Mouse (Mus musculus) erythroid progenitor cell, adult 5-6 weeks (primary cell): ENCODE results near the gene Coro1b. TPM values are rescaled to one million over a fixed set of nuclear protein-coding genes. Genes with fewer than 3 reads are reported as not detected.

Experiments
- ATAC-seq: replicated peaks from 2 replicates; pipeline ENCODE4 v1.8.0; 2016; ENCODE audit warnings: moderate number of reproducible peaks, mild to moderate bottlenecking, moderate TSS enrichment, inconsistent platforms; ENCODE audit not compliant: poor library complexity, low FRiP score, severe bottlenecking
- total RNA-seq, 2 experiments: library from RNA; stranded (forward) in 1 of 2; stranded (reverse) in 1 of 2; fragments of 150-400 nt in 1 of 2; fragments of 186-747, 209-891 nt in 1 of 2; gene quantifications; 2 replicates each; pipeline versions ENCODE4 v1.2.3 to v1.2.4; 2015 to 2017; ENCODE audit warnings: low replicate concordance in 2 of 2

Coro1b gene
- total RNA-seq, 2 experiments from 2014 or later, result 8.5 to 68.3 TPM

- ATAC-seq, result no peak
These were observed 10.5 kb upstream of the Coro1b start for GRCm38 (mm10) chr19:4137913-4138312.

GRCm38 (mm10) chr19:4139446-4139845 lies 9.0 kb upstream of the Coro1b start, which contains the start of gene Gpr152:
TSS of gene Gpr152 (plus strand) at chr19:4139787.
- no peak for ATAC-seq

DNA sequence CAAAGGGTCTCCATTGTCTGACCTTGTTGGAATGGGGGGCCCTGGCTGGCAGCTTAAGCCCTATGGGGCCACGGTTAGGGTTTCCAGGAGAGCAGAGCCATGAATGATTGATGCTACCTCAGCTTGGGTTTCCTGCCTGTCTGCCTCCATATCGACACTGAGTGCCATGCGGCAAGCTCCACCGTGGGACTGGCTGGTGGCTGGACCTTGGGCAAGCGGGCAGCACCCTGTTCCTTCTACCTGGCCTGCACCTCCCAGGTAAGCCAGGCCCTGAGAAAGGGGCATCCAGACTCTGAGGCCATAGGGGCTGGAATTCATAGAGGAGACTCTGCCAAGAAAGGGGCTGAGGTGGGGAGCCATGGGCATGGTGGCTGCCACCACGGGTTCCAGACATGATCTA lies 8.3 kb upstream of the Coro1b start:
- no peak for ATAC-seq

GRCm38 (mm10) chr19:4142416-4143173 lies 5.8 kb upstream of the Coro1b start:
- no peak for ATAC-seq

DNA sequence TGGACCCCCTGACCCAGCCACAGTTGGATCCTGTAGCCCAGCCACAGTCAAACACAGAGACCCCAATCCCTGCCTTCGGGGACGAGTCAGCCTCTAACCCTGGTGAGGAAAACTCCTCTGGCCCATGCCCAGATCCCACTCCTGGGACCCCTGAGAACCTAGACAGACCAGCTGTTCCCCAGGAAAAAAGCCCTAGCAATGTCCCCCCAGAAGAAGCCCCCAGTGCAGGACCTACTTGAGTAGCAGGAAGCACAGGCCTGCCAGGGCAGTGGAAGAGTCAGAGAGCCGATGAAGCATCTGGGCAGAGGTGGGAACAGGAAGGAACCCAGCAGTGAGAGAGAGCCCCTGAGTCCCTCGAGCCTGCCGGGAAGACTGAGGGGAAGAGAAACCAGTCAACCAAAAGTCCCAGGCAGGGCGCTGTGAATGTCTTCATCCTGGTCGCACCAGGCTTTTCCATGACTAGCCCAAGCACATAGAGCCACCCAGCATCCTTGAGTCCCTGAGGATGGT lies 4.6 kb upstream of the Coro1b start, which contains the start of gene Cabp4:
Gene Cabp4, minus strand, starts transcription at position 275 of the 510 bp plus-strand sequence.
- no peak for ATAC-seq

DNA sequence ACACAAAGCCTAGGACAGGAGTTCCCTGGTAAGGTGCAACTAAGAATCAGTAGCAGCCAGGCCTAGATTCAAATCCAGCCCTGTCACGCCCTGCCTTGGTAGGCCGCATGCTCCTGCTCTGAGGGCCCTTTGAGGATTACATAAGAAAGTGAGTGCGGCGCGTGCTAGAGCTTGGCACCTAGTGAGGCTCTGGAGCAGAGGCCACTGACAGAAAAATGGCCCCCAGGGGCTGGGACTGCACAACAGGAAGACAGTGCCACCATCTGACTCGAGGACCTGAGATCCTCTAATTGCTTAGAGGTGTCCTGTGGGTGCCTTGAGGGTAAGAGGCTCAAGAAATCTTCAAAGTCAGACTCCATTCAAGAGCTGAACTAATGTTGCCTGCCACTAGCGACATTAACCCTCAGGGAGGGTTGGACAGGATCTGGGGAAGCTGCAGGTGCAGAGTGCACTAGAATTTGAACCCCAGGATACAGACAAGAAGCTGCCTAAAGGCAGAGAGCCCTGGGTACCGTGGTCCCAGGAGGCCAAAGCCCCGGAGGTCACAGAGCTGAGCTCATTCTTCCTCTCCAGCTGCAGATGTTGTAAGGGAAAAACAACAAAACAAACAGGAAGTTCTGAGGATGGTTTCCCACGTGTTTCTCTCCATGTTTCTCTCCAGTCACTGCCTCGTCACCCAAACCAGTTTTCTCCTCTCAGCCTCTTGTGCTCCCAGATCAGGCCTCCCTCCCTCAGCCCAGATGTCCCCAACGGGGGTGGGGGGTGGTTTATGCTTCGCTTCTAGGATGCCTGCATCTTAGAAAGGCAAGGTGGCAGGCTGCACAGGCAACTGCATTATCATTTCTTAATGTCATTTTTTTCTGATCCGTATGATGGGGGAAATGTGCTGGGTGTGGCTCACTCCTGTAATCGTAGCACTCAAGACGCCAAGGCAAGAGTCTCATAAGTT lies 3.6 kb upstream of the Coro1b start:
- no peak for ATAC-seq

DNA sequence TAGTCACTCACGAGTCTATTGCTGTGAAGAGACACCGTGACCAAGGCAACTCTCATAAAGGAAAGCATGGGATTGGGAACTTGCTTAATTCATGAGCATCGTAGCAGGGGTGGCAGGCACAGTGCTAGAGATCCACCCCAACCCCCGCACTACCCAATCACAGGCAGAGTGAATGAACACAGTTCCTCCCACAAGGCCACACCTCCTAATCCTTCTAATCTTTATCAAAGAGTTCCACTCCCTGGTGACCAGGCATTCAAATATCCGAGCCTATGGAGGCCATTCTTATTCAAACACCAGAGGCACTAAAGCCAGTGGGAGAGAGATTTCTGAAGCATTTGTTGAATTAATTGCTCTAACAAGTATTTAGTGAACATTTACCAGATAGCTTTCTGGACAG lies 2.5 kb upstream of the Coro1b start:
- ATAC-seq, result no peak

DNA sequence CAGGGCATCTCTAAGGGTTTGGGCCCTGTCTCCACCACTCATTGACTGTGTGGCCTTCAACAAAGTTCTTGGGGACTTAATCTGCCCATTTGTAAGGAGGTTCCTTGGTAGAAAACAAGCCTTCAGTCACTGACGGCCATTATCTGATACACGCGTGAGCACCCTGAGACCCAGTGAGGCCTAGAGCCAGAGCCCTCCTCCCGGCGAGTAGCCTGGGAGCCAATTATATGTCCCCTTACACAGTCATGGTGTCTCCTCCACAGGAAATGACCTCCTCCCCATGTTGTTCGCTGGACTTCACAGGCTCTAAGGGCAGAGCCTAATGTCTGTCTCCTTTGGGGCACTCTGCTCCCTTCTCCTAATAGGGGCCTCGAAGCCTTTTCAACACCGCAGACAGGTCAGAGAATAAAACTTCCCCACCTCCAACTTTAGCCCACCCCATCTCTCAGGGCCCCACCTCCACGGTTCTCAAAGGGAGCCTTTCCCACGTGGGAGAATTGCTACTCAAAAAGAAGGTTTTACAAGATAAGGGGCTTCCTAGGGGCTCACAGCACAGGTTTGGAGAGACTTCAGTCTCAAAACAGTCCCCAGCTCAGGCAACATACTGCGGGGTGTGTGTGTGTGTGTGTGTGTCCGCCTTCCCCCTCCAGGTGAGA lies 1.9 kb upstream of the Coro1b start:
- no peak for ATAC-seq

- ATAC-seq, result no peak
These were observed 1.4 kb upstream of the Coro1b start for GRCm38 (mm10) chr19:4147022-4147405.

DNA sequence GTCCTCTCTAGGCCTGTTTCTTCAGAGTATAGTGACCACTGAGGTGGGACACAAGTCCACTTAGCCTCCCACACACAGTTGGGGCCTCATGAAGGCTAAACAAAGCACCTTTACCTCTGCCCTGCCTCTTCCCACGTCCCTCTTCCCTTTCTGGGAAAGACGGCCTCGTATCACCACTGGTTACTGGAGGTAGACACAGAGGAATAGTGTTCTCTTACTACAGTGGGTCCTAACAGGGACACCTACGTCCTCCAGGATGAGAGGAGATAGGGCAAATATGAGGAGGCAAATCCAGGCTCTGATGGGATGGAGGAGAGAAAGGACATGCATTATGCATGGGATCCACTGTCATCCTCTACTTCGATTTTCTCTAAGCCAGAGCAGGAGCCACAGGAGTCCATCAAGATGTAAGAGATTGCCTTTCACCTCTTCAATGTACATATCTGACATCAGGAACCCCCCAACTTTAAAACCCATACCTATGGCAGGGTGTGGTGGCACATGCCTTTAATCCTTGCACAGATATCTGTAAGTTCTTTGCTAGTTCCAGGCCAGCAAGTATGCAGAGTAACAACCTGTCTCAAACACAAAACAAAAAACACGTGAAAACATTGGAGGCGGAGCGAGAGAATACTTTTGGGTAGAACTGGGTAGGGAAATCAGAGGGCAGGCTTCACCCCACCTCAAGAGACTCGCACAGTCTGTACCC lies 483 bp upstream of the Coro1b start:
- ATAC-seq, result peak; percentile 36; the same call in 1 of the 2 replicates

- no peak for ATAC-seq
These were observed 400 bp downstream of the Coro1b start for GRCm38 (mm10) chr19:4148819-4149218.

- no peak for ATAC-seq
These were observed 864 bp downstream of the Coro1b start for GRCm38 (mm10) chr19:4149283-4149682.

GRCm38 (mm10) chr19:4149764-4150461 lies 1.5 kb downstream of the Coro1b start:
- ATAC-seq, result no peak

DNA sequence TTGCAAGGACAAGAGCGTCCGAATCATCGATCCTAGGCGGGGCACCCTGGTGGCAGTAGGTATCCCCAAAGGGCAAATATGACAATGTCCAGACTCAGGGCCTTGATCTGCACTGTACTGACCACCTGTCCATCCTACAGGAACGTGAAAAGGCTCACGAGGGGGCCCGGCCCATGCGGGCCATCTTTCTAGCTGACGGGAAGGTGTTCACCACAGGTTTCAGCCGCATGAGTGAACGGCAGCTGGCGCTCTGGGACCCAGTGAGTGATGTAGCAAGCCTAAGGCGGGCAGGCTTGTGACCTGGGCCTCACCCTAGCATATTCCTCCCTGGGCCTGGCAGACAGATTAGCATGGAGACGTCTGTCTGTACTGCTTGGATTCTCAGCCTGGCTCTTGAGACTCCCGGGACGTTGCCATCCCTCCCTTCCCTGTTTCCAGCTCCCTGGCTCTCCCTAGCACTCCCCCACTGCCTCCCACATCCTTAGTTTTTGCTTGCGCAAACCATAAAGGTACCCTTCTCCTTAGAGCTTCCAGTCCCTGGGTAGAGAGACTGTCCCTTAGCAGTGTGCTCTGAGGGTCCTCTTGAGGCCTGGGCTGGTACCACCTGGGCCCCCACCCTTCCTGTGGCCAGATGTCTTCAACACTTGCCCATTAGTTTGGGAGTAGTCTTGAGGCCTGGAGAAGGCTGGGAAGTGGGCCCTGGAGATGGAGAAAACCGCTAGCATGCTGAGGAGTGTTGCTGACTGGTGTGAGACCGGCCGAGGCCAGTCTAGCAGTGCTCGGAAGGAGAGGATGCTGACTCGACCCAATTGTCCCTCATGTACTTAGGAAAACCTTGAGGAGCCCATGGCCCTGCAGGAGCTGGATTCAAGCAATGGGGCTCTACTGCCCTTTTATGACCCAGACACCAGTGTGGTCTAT lies 2.4 kb downstream of the Coro1b start:
- ATAC-seq, result no peak

GRCm38 (mm10) chr19:4151488-4151860 lies 3.1 kb downstream of the Coro1b start:
- ATAC-seq, result no peak

- no peak for ATAC-seq
These were observed 3.5 kb downstream of the Coro1b start for GRCm38 (mm10) chr19:4151898-4152297.

- no peak for ATAC-seq
These were observed 4.2 kb downstream of the Coro1b start for GRCm38 (mm10) chr19:4152445-4153231.
